Mouse (Mus musculus) c-Kit-positive CD71-positive TER-119-positive erythroid progenitor cells, embryonic 14.5 days (primary cell): ENCODE measurements around the gene Fbxo33.

ENCODE experiments used
- DNase-seq: peaks from one replicate; pipeline ENCODE4 v3.0.0-alpha.2; 2013; ENCODE audit warnings: low spot score

The Fbxo33 gene

DNA sequence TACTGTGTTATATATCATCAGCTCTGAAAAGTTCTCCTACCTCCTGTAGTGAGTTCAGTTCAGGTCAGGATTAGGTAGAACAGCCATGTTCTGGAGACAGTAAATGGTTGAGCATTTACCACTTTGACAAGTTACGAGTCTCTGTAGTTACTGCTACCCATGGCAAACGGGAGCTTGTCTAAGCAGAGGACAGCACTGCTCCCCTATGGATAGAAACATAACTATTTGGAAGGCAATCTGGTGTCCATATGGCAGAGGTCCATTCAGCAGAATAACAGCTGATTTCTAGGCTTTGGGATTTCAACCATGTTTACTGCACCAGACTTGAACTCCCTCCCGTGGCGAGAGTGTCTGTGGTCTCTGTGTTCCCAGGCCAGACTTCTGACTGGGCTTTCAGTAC is 23.6 kb downstream of the Fbxo33 start:
- no peak for DNase-seq

GRCm38 (mm10) chr12:59195065-59195464 is 24.5 kb downstream of the Fbxo33 start:
- no peak for DNase-seq

- DNase-seq = peak; percentile 48
These were observed 25.1 kb downstream of the Fbxo33 start for GRCm38 (mm10) chr12:59194341-59195003.

GRCm38 (mm10) chr12:59193637-59194036 is 25.9 kb downstream of the Fbxo33 start:
- no peak for DNase-seq

DNA sequence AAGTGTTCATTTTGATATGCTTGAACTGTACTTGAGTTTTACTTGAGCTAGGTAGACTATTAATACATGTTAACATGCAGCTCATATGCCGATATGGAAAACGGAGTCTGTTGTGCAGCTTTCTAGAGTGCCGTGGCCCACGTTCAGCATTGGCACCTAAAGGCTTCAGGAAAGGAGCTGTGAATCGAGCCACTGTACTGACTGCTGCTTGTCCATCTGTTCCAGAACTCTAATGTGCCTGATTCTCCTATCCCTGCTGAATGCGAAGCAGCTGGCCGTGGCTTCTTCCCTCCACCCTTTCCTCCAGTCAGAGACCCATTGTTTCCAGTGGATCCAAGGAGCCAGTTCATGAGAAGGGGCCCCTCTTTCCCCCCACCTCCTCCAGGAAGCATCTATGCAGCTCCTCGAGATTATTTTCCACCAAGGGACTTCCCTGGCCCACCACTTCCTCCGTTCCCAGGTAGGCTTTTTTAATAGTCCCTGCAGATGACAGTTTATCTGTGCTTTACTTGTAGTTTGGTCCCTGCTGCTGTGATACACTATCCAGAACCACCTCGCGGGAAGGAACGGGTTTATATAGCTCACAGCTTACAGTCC is 31.3 kb downstream of the Fbxo33 start:
- no peak for DNase-seq

GRCm38 (mm10) chr12:59177814-59178213 is 41.7 kb downstream of the Fbxo33 start:
- DNase-seq = no peak

GRCm38 (mm10) chr12:59169935-59170334 is 49.6 kb downstream of the Fbxo33 start:
- DNase-seq = no peak

DNA sequence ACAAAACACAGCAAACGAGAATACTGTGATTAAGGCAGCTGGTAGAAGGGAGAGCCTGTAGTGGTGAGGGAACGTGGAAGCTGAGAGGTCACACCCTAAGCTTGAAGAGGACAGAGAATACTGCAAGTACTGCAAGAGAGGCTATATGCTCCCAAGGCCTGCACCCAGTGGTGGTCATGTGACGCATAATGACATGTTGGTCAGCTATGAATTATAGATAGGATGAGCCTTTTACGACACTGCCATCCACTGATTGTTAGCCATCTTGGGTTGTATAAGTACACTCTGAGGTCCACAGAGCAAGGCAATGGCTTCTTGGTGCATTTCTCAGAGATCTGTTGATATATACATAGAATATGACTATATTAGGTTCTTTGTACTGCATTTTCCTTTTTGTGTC is 53.0 kb downstream of the Fbxo33 start:
- no peak for DNase-seq

DNA sequence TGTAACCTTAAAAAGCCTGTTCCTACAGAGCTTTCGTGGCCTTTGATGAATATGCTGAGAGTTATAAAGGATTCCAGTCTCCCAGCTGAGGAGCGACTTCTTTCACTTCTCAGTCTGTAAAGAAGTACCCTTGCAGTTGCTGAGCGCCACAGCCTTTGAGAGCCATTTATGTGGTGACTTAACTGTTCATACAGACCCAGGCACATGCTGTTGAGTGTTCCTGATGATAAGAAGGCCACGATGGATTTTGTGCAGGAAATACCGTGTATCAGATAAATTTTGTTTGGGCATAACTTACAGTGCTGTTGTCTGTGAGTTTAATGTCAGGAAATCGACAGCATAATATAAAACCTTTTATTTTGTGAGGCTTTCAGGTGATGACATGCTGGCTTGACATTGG is 55.0 kb downstream of the Fbxo33 start:
- no peak for DNase-seq

GRCm38 (mm10) chr12:59162797-59163196 is 56.7 kb downstream of the Fbxo33 start:
- DNase-seq = no peak

- no peak for DNase-seq
These were observed 58.4 kb downstream of the Fbxo33 start for GRCm38 (mm10) chr12:59161091-59161490.
